Mouse (Mus musculus) heart, embryonic 11.5 days (tissue): ENCODE measurements around the gene Olfr961. TPM values are rescaled to one million over a fixed set of nuclear protein-coding genes. Genes with fewer than 3 reads are reported as not detected.

ENCODE experiments used
- ATAC-seq: fragments of 200-750 bp; cut with Nextera tagmentation; replicated peaks from 2 replicates; pipeline ENCODE4 v1.8.0; 2017; ENCODE audit warnings: moderate library complexity; ENCODE audit not compliant: insufficient number of reproducible peaks, low FRiP score, low TSS enrichment
- H3K27ac ChIP-seq: fragments of 300-500 bp; sonication (generic); 2 replicates; pipeline ENCODE4 v1.5.1; 2014; ENCODE audit warnings: mild to moderate bottlenecking, low read depth, low read length
- H3K27me3 ChIP-seq: fragments of 300-500 bp; sonication (generic); 2 replicates; pipeline ENCODE4 v1.6.1; 2014; ENCODE audit warnings: mild to moderate bottlenecking, low read length, mixed read lengths; ENCODE audit not compliant: control insufficient read depth, insufficient read depth
- H3K36me3 ChIP-seq: fragments of 300-500 bp; sonication (generic); 2 replicates; pipeline ENCODE4 v1.6.1; 2014; ENCODE audit warnings: mild to moderate bottlenecking, low read length, moderate library complexity, mixed read lengths; ENCODE audit not compliant: control insufficient read depth, insufficient read depth
- H3K4me1 ChIP-seq: fragments of 300-500 bp; sonication (generic); 2 replicates; pipeline ENCODE4 v1.6.1; 2014; ENCODE audit warnings: low read length; ENCODE audit not compliant: control insufficient read depth, insufficient read depth
- H3K4me2 ChIP-seq: fragments of 300-500 bp; sonication (generic); 2 replicates; pipeline ENCODE4 v1.6.1; 2014; ENCODE audit warnings: mild to moderate bottlenecking, moderate library complexity
- H3K4me3 ChIP-seq: fragments of 300-500 bp; sonication (generic); 2 replicates; pipeline ENCODE4 v1.5.1; 2014; ENCODE audit warnings: low read depth, low read length
- H3K9ac ChIP-seq: fragments of 300-500 bp; sonication (generic); 2 replicates; pipeline ENCODE4 v1.6.1; 2014; ENCODE audit warnings: mild to moderate bottlenecking, low read depth, low read length, moderate library complexity
- H3K9me3 ChIP-seq: fragments of 300-500 bp; sonication (generic); replicated peaks from 2 replicates; pipeline ENCODE4 v1.6.1; 2016; ENCODE audit warnings: low read length; ENCODE audit not compliant: control insufficient read depth
- whole genome bisulfite sequencing: fragments of 180-500 bp; shearing (Covaris S2); extraction: QIAGEN DNeasy Blood & Tissue Kit; methylation state at CpG from one replicate; pipeline ENCODE4 v1.1.7; 2014; ENCODE audit not compliant: insufficient replicate concordance; 5-methylcytosine and 5-hydroxymethylcytosine counted together
- polyA plus RNA-seq: library from polyadenylated mRNA; unstranded; fragments of >200 nt; fragmentation: Nextera tagmentation; extraction: Ambion mirVana; gene quantifications from 2 replicates; pipeline ENCODE4 v1.2.1, GENCODE M21; 2014

Olfr961 gene
- polyA plus RNA-seq: not detected in 2 replicates

DNA sequence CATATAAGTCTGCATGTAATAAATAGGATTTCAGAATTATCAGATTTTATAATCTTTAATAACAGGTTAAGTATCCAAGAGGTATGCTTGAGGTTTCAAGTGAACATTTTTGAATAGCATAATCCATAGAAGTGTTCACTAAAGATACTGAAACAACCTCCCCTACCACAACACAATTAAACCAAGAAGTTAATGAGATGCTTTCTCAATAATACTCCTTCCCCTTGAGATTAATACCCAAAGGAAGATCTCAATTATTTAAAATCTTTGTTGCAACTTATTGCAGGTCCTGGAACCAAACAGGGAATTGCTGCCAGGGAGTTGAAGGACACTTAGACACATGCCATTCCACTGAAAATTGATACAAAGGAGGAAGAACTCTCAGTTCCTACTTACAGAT, at the start of gene Olfr961:
TSS of gene Olfr961 (plus strand) at position 301 of the 400 bp plus-strand sequence.
- Histone ChIP-seq H3K4me3 (no peak within 1 kb of the TSS), H3K27me3 (no peaks in the 10 kb centered on the region), H3K4me2 (no peak within 1 kb of the TSS), H3K4me1 (no peaks in the 10 kb centered on the region), H3K9me3 (no peaks in the 10 kb centered on the region), H3K9ac (no peak within 1 kb of the TSS), H3K36me3 (no peaks in the 10 kb centered on the region), H3K27ac (no peak within 1 kb of the TSS)
- no peak for ATAC-seq

DNA sequence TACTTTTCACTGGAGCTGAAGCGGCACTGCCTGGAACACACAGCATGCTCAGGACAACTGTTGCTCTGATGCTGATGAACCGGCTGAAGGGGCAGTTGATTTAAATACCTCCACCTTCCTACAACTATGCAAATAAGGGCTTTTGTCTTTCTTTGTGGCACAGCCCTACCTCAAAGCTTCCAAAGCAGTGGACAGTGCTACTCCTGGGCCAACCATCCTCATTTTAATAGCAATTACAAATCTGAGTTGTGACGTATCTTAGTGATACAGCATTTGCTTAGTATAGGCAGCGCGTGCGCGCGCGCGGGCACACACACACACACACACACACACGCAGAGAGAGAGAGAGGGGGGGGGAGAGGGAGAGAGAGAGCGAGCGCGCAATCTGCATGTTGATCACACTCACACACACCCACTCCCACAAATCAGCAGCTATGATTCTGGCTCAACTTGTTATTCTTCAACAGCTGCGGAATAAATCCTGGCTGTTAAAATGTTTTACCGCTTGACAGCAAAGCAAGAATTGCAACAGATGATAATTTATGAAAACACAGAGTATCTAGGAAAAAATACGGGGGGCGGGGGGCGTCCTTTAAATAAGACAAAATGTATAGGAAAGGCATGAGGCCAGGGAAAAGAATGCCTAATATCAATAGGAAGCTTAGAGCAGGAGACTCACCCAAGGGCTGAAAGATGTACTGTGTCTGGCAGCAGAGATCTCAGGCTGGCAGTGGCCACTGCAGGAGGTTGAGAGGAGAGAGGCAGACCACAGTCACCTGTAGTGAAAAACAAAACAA, 42.2 kb upstream of the Olfr961 start:
- no peaks in the 10 kb centered on the region for H3K36me3 ChIP-seq
- WGBS: under 1% methylated on average over 19 of the region's 19 CpGs
- peak; percentile 65; the same call in 1 of the 2 replicates for ATAC-seq
- peak overlapping the region; percentile 51 for H3K4me3 ChIP-seq
- no peak overlapping the region for H3K27ac ChIP-seq
- no peaks in the 10 kb centered on the region for H3K27me3 ChIP-seq
- H3K9me3 ChIP-seq: no peaks in the 10 kb centered on the region
- peak overlapping the region; percentile 73 for H3K4me2 ChIP-seq
- H3K4me1 ChIP-seq: no peaks in the 10 kb centered on the region
- H3K9ac ChIP-seq: peak overlapping the region; percentile 48

DNA sequence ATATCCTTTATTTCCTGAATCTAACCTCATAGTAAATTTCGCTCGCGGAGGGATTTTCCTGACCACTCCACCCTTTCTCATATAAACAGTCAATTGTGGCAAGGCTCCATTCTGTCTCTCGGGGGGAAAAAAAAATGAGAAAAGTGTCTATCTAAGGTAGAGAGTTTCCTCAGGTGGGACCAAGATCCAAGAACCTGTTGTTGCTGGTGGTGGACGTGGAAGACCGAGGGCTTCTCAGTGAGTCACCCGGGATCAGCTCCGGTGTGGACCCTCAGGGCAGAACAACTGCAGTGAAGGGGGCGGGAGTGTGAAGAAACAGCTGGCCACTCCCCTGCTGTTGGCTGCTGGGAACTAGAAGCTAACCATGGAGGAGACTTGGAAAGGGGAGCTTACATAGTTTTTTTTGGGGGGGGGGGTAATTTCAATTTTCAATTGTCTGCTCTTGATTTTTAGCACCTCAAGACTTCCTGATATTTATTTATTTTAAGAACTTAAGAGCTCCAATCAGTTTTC, 41.5 kb upstream of the Olfr961 start:
- H3K27ac ChIP-seq: no peak overlapping the region
- H3K4me2 ChIP-seq: peak overlapping the region; percentile 73
- no peaks in the 10 kb centered on the region for H3K4me1 ChIP-seq
- H3K9me3 ChIP-seq: no peaks in the 10 kb centered on the region
- peak; percentile 69; the same call in 1 of the 2 replicates for ATAC-seq
- peak overlapping the region; percentile 48; the same call in 1 of the 2 replicates for H3K9ac ChIP-seq
- under 1% methylated on average over 9 of the region's 9 CpGs for WGBS
- no peaks in the 10 kb centered on the region for H3K36me3 ChIP-seq
- peak overlapping the region; percentile 51 for H3K4me3 ChIP-seq
- no peaks in the 10 kb centered on the region for H3K27me3 ChIP-seq

DNA sequence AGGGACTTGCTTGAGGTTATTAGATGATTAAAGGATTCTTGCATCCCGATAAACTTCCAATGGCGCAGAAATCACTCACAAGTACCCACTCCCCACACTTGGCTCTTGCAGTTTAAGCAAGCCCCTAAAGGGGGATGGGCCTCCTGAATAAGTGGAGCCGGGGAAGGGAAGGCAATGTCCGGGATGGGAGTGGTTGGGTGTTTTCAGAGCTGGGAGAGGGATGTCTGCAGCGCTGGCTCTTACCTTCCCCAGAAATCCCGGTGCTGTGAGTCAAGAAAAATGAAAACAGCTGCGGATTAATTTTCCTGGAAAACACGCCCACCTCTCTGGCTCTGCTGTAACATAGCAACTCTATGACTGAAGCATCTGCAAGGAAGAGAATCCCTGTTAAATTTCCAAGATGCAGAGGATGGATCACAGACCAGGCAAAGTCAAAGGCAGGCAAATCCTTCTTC, 40.9 kb upstream of the Olfr961 start, which contains the start of gene AW551984:
TSS of gene AW551984 (minus strand) at position 405 of the 455 bp plus-strand sequence.
- Histone ChIP-seq H3K4me2 (peak within 1 kb of the TSS; percentile 73), H3K27ac (no peak within 1 kb of the TSS), H3K9ac (peak within 1 kb of the TSS; percentile 49; the same call in 1 of the 2 replicates), H3K9me3 (no peaks in the 10 kb centered on the region), H3K4me1 (no peaks in the 10 kb centered on the region), H3K36me3 (no peaks in the 10 kb centered on the region), H3K27me3 (no peaks in the 10 kb centered on the region), H3K4me3 (peak within 1 kb of the TSS; percentile 51)
- WGBS: 0% methylated on average over 8 of the region's 8 CpGs
- ATAC-seq: peak; percentile 56; the same call in 1 of the 2 replicates

DNA sequence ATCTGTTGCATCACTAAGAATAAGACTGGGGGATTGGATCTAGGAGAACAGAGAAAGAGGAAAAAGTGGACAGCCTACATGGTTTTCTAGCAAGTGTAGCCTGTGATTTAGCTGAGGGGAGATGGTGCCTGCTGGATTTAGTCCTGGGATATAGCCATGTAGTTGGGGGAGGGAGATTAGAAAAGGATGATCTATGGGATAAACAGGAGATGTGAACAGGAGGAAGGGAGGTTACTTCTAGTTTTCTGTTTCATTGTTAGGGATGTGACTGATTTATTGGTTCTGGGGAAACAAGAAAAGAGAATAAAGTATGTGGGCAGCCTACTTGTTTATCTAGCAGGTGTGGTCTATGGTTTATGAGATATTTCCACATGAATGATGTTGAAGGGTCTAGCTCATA, 36.4 kb upstream of the Olfr961 start:
- Histone ChIP-seq H3K27ac (no peak overlapping the region), H3K27me3 (no peaks in the 10 kb centered on the region), H3K4me1 (no peaks in the 10 kb centered on the region), H3K9me3 (no peaks in the 10 kb centered on the region), H3K9ac (no peak overlapping the region), H3K4me3 (no peak overlapping the region), H3K4me2 (no peak overlapping the region), H3K36me3 (no peaks in the 10 kb centered on the region)
- no peak for ATAC-seq

DNA sequence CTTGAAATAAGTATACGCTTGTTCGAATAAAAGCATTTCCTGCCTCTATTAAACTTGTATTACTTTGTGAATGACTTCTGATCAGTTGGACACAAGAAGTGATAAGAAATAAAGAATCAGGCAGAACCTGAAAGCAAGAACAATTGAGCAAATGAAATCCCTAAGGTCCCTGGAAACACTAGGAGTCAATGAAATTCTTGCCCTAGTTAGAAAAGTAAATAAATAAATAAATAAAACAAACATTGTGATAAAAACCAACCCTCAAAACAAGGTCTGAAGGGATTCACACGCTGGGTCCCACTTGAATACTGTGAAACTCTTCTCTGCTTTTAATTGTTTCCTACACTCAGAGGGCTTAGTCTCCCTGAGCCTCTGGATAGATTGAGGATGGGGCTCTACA, 34.5 kb upstream of the Olfr961 start, which contains the start of gene Olfr148:
TSS of gene Olfr148 (plus strand) at position 301 of the 400 bp plus-strand sequence.
- 73% methylated on average over 3 of the region's 3 CpGs for WGBS
- Histone ChIP-seq H3K9ac (no peak within 1 kb of the TSS), H3K9me3 (no peaks in the 10 kb centered on the region), H3K4me3 (no peak within 1 kb of the TSS), H3K4me2 (no peak within 1 kb of the TSS), H3K4me1 (no peaks in the 10 kb centered on the region), H3K36me3 (no peaks in the 10 kb centered on the region), H3K27ac (no peak within 1 kb of the TSS), H3K27me3 (no peaks in the 10 kb centered on the region)
- ATAC-seq: no peak

DNA sequence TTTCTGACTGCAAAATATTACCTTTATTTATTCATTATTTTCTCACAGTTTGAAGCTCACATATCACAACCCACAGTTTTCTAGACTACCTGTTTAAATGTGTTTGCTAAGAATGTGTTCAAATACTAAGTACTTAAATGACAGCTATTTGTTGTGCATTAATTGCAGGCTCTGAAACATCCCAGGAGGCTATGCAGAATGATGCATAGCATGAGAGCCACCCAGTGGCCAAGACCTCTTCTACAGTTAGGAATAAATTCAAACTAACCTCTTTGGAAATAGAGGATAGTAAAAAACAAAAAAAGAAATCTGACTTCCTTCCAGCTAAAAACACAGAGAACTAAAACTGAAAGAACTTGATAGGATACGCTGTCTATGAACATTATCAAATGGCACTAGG, 32.9 kb upstream of the Olfr961 start:
- no peak for ATAC-seq
- no peaks in the 10 kb centered on the region for H3K36me3 ChIP-seq
- WGBS: 45% methylated on average over 1 of the region's 1 CpGs
- no peak overlapping the region for H3K4me3 ChIP-seq
- no peak overlapping the region for H3K9ac ChIP-seq
- H3K4me2 ChIP-seq: no peak overlapping the region
- no peaks in the 10 kb centered on the region for H3K27me3 ChIP-seq
- no peaks in the 10 kb centered on the region for H3K4me1 ChIP-seq
- no peaks in the 10 kb centered on the region for H3K9me3 ChIP-seq
- H3K27ac ChIP-seq: no peak overlapping the region

DNA sequence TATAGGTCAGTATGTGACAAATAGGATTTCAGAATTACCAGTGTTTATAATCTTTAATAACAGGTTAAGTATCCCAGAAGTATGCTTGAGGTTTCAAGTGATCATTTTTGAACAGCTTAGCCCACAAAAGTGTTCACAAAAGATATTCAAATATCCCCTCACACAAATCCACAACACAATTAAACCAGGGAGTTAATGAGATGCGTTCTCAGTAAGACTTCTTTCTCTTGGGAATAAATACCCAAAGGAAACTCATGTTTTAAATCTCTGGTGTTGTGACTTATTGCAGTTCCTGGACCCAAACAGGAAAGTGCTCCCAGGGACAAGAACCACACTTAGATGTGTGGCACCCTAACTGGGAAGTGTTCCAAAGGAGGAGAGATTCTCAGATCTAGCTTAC, 23.8 kb upstream of the Olfr961 start, which contains the start of gene Olfr960:
TSS of gene Olfr960 (plus strand) at position 301 of the 400 bp plus-strand sequence.
- ATAC-seq: no peak
- H3K4me3 ChIP-seq: no peak within 1 kb of the TSS
- no peaks in the 10 kb centered on the region for H3K4me1 ChIP-seq
- no peak within 1 kb of the TSS for H3K4me2 ChIP-seq
- WGBS: 74% methylated on average over 1 of the region's 1 CpGs
- no peaks in the 10 kb centered on the region for H3K27me3 ChIP-seq
- H3K9ac ChIP-seq: no peak within 1 kb of the TSS
- H3K27ac ChIP-seq: no peak within 1 kb of the TSS
- no peaks in the 10 kb centered on the region for H3K9me3 ChIP-seq
- H3K36me3 ChIP-seq: no peaks in the 10 kb centered on the region
